Mouse (Mus musculus) embryonic fibroblast, embryonic 13.5 days (primary cell): ENCODE results near the gene Epb41l1.

Experiments
- CTCF ChIP-seq: IDR thresholded peaks from 2 replicates; pipeline ENCODE4 v1.5.1; 2011; ENCODE audit warnings: mild to moderate bottlenecking, control low read depth, low read length, moderate library complexity, borderline replicate concordance; ENCODE audit not compliant: insufficient read depth
- POLR2A ChIP-seq: IDR thresholded peaks from 2 replicates; pipeline ENCODE4 v1.6.1; 2011; ENCODE audit warnings: low read depth, mild to moderate bottlenecking, control low read depth, low read length, moderate library complexity

DNA sequence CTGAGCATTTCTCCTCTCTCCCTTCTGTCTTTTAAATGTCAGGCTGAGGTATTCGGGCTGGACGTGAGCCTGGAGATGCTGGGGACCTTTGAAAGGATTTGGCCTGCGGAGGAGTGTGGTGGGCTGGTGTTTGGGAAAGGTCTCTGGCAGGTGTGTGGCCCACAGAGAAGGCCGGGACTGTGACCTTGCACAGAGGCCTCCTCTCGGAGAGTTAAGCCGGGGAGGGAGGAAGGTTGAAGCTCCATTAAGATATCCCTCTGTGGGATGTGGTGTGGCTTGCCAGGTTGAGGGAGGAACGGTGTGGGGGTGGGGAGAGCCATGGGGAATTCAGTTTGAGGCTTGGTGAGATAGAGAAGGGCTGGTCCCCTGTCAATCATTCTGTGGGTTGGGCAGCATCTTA, 59.1 kb downstream of the Epb41l1 start:
- TF ChIP-seq POLR2A (no peak), CTCF (no peak)
